Mouse (Mus musculus): Measurements from ENCODE around the gene Mapk13.

The Mapk13 gene

GRCm38 (mm10) chr17:28776817-28777216 lies 7.7 kb downstream of the Mapk13 start:
- DNase-seq: no peak

GRCm38 (mm10) chr17:28777231-28778005 lies 8.3 kb downstream of the Mapk13 start:
- DNase-seq: peak; percentile 42

GRCm38 (mm10) chr17:28779735-28780134 lies 10.6 kb downstream of the Mapk13 start:
- DNase-seq: no peak

GRCm38 (mm10) chr17:28780836-28781235 lies 11.7 kb downstream of the Mapk13 start:
- DNase-seq: no peak

- DNase-seq: no peak
These were observed 12.4 kb downstream of the Mapk13 start for GRCm38 (mm10) chr17:28781290-28782045.

- no peak for DNase-seq
These were observed 15.9 kb downstream of the Mapk13 start for GRCm38 (mm10) chr17:28785036-28785435.

GRCm38 (mm10) chr17:28787507-28787906 lies 18.4 kb downstream of the Mapk13 start:
- no peak for DNase-seq

GRCm38 (mm10) chr17:28797031-28797430 lies 27.9 kb downstream of the Mapk13 start:
- no peak for DNase-seq

GRCm38 (mm10) chr17:28799291-28800160 lies 30.4 kb downstream of the Mapk13 start:
- no peak for DNase-seq

- DNase-seq: peak; percentile 38
These were observed 31.2 kb downstream of the Mapk13 start for GRCm38 (mm10) chr17:28800281-28800670.

- DNase-seq: peak; percentile 75
These were observed 31.7 kb downstream of the Mapk13 start, which contains the start of gene Brpf3 for GRCm38 (mm10) chr17:28800671-28801412. Gene Brpf3 (plus strand): TSS chr17:28801090.

- DNase-seq: peak; percentile 98
These were observed 32.4 kb downstream of the Mapk13 start for GRCm38 (mm10) chr17:28801474-28802005.

GRCm38 (mm10) chr17:28802006-28802481 lies 32.9 kb downstream of the Mapk13 start:
- no peak for DNase-seq

GRCm38 (mm10) chr17:28803316-28803715 lies 34.2 kb downstream of the Mapk13 start:
- DNase-seq: no peak

- DNase-seq: no peak
These were observed 35.9 kb downstream of the Mapk13 start for GRCm38 (mm10) chr17:28804973-28805372.

GRCm38 (mm10) chr17:28806770-28807169 lies 37.7 kb downstream of the Mapk13 start:
- DNase-seq: no peak

GRCm38 (mm10) chr17:28808714-28809113 lies 39.6 kb downstream of the Mapk13 start:
- DNase-seq: peak; percentile 59

- no peak for DNase-seq
These were observed 40.2 kb downstream of the Mapk13 start for GRCm38 (mm10) chr17:28809175-28809831.

- DNase-seq: peak; percentile 51
These were observed 43.2 kb downstream of the Mapk13 start for GRCm38 (mm10) chr17:28812345-28812744.

- DNase-seq: peak; percentile 54
These were observed 45.5 kb downstream of the Mapk13 start for GRCm38 (mm10) chr17:28814529-28815097.

All from kidney, adult 9 months (tissue).